Comparison of ENCODE assay signal across 12 mouse cellular contexts in genomic region chr1:51837845-51838623, GRCm38 (mm10).
A peak's percentile ranks its signal among the peaks of the same experiment; 100 is the strongest.
DNase-seq lines count a peak whose midpoint lies in the region; ATAC-seq and TF ChIP-seq lines count a peak whose summit lies in the region.
"Had no signal": no experiment of that assay in that cellular context is flagged by ENCODE, and none has a peak within 500 bp of the region (broad histone marks: within the 10 kb centered on the region; RNA-seq: fewer than 3 reads in every experiment).

No protein-coding gene starts in this region.

- H3K9me3 ChIP-seq in hindbrain, postnatal 0 days (ENCODE audit: low read length), result no peaks in the 10 kb centered on the region
- H3K9me3 ChIP-seq in hindbrain, embryonic 12.5 days (replicated peaks), result 0 out of 2 replicates have a peak, but pooled peaks cover 3% of the 10 kb centered on the region
- H3K9me3 ChIP-seq: liver, embryonic 15.5 days; neural tube, embryonic 12.5 days; stomach, embryonic 15.5 days had no signal

- H3K4me2 ChIP-seq in hindbrain, postnatal 0 days (ENCODE audit: low read depth, low read length), result no peak overlapping the region
- H3K4me2 ChIP-seq in hindbrain, embryonic 12.5 days (replicated peaks), result no peak overlapping the region
- H3K4me2 ChIP-seq: liver, embryonic 15.5 days; neural tube, embryonic 12.5 days; stomach, embryonic 15.5 days had no signal

- ATAC-seq in hindbrain, postnatal 0 days, result 0 out of 2 replicates have a peak, but pooled peaks have one; percentile 12
- no peak for ATAC-seq in hindbrain, embryonic 12.5 days (ENCODE audit: low FRiP score)
- peak; percentile 83 to 86 for ATAC-seq in hematopoietic stem cell, adult 5-6 weeks (replicated peaks in 1 of 2; ENCODE audit: insufficient read depth in 1 of 2, low FRiP score in 2 of 2, low TSS enrichment in 1 of 2, low read depth in 1 of 2, poor library complexity in 2 of 2, severe bottlenecking in 2 of 2)
- ATAC-seq: Patski had no signal

- peak; percentile 52 for TF ChIP-seq CTCF in hindbrain, postnatal 0 days (IDR thresholded peaks at IDR 0.05; ENCODE audit: low read depth)

- no peaks in the 10 kb centered on the region for H3K27me3 ChIP-seq in hindbrain, postnatal 0 days (ENCODE audit: insufficient read depth, low read length)
- no peaks in the 10 kb centered on the region for H3K27me3 ChIP-seq in hindbrain, embryonic 12.5 days
- H3K27me3 ChIP-seq: liver, embryonic 15.5 days; neural tube, embryonic 12.5 days; Patski; stomach, embryonic 15.5 days had no signal

- no peak for DNase-seq in hindbrain, postnatal 0 days (ENCODE audit: low spot score)
- DNase-seq in NIH3T3 (ENCODE audit: low read depth) (peak; percentile 62), adipocyte (ENCODE audit: low spot score) (no peak)
- no peak for DNase-seq in c-Kit-positive CD71-positive TER-119-positive erythroid progenitor cells, embryonic 14.5 days (ENCODE audit: low spot score)
- DNase-seq: cerebellum, adult 18-20 months had no signal

- no peak overlapping the region for H3K9ac ChIP-seq in hindbrain, postnatal 0 days (replicated peaks; ENCODE audit: low read length)
- H3K9ac ChIP-seq in hindbrain, embryonic 12.5 days, result no peak overlapping the region
- H3K9ac ChIP-seq: liver, embryonic 15.5 days; neural tube, embryonic 12.5 days; stomach, embryonic 15.5 days had no signal

- H3K27ac ChIP-seq in hindbrain, postnatal 0 days, result no peak overlapping the region
- no peak overlapping the region for H3K27ac ChIP-seq in hindbrain, embryonic 12.5 days
- peak overlapping the region; percentile 35 for H3K27ac ChIP-seq in brown adipose tissue, adult 24 weeks (replicated peaks; ENCODE audit: low read depth, low read length)
- H3K27ac ChIP-seq: liver, embryonic 15.5 days; neural tube, embryonic 12.5 days; stomach, embryonic 15.5 days had no signal

- 74% methylated on average over 11 of the region's 11 CpGs for WGBS in hindbrain, postnatal 0 days
- WGBS in hindbrain, embryonic 12.5 days, result 82% methylated on average over 11 of the region's 11 CpGs

- H3K4me3 ChIP-seq in hindbrain, postnatal 0 days (ENCODE audit: low read length), result no peak overlapping the region
- H3K4me3 ChIP-seq in hindbrain, embryonic 12.5 days, result no peak overlapping the region
- H3K4me3 ChIP-seq in brown adipose tissue, adult 24 weeks (ENCODE audit: insufficient read depth, low read depth, low read length), result no peak overlapping the region
- H3K4me3 ChIP-seq: liver, embryonic 15.5 days; neural tube, embryonic 12.5 days; stomach, embryonic 15.5 days had no signal

- no peaks in the 10 kb centered on the region for H3K4me1 ChIP-seq in hindbrain, postnatal 0 days (ENCODE audit: insufficient read depth, low read length)
- H3K4me1 ChIP-seq in hindbrain, embryonic 12.5 days, result peaks cover 9% of the 10 kb centered on the region
- peaks cover 26% of the 10 kb centered on the region for H3K4me1 ChIP-seq in brown adipose tissue, adult 24 weeks (ENCODE audit: control insufficient read depth, insufficient read depth, insufficient read length, low read length)
- H3K4me1 ChIP-seq: liver, embryonic 15.5 days had no signal

- no peaks in the 10 kb centered on the region for H3K36me3 ChIP-seq in hindbrain, postnatal 0 days (ENCODE audit: insufficient read depth, low read length)
- H3K36me3 ChIP-seq in hindbrain, embryonic 12.5 days, result peaks cover 6% of the 10 kb centered on the region; the same call in 1 of the 2 replicates
- H3K36me3 ChIP-seq: liver, embryonic 15.5 days; stomach, embryonic 15.5 days had no signal
